ENCODE assay signal across 8 mouse cellular contexts in genomic region chr5:118381294-118381675, GRCm38 (mm10).
DNase-seq lines count a peak whose midpoint lies in the region; ATAC-seq lines count a peak whose summit lies in the region.

No protein-coding gene starts in this region.

- no peaks in the 10 kb centered on the region for H3K9me3 ChIP-seq in heart, embryonic 15.5 days (replicated peaks)
- H3K9me3 ChIP-seq in lung, embryonic 15.5 days = no peaks in the 10 kb centered on the region
- no peaks in the 10 kb centered on the region for H3K9me3 ChIP-seq in neural tube, embryonic 15.5 days (replicated peaks)

- 0 out of 2 replicates have a peak overlapping the region, but pooled peaks have one; percentile 32 for H3K9ac ChIP-seq in heart, embryonic 15.5 days
- peak overlapping the region; percentile 37 for H3K9ac ChIP-seq in lung, embryonic 15.5 days
- H3K9ac ChIP-seq in neural tube, embryonic 15.5 days (replicated peaks) = peak overlapping the region; percentile 44

- peak overlapping the region; percentile 86 for H3K4me2 ChIP-seq in heart, embryonic 15.5 days
- H3K4me2 ChIP-seq in lung, embryonic 15.5 days = peak overlapping the region; percentile 82
- peak overlapping the region; percentile 90 for H3K4me2 ChIP-seq in neural tube, embryonic 15.5 days

- H3K27ac ChIP-seq in heart, embryonic 15.5 days = peak overlapping the region; percentile 75
- peak overlapping the region; percentile 87 for H3K27ac ChIP-seq in lung, embryonic 15.5 days
- H3K27ac ChIP-seq in neural tube, embryonic 15.5 days (replicated peaks) = peak overlapping the region; percentile 86

- no peaks in the 10 kb centered on the region; the same call in 1 of the 2 replicates for H3K27me3 ChIP-seq in heart, embryonic 15.5 days
- no peaks in the 10 kb centered on the region for H3K27me3 ChIP-seq in lung, embryonic 15.5 days
- H3K27me3 ChIP-seq in neural tube, embryonic 15.5 days (replicated peaks) = 0 out of 2 replicates have a peak, but pooled peaks cover 5% of the 10 kb centered on the region

- ATAC-seq in heart, embryonic 15.5 days (replicated peaks; ENCODE audit: insufficient number of reproducible peaks, insufficient read depth, low FRiP score, low read depth) = peak; percentile 58
- peak; percentile 57 for ATAC-seq in lung, embryonic 15.5 days (ENCODE audit: borderline replicate concordance, extremely low read depth, low FRiP score, low TSS enrichment)
- peak; percentile 58 for ATAC-seq in neural tube, embryonic 15.5 days (ENCODE audit: low FRiP score)

- peak overlapping the region; percentile 49 for H3K4me3 ChIP-seq in heart, embryonic 15.5 days
- H3K4me3 ChIP-seq in lung, embryonic 15.5 days = peak overlapping the region; percentile 48
- H3K4me3 ChIP-seq in neural tube, embryonic 15.5 days (replicated peaks) = peak overlapping the region; percentile 48

- H3K4me1 ChIP-seq in heart, embryonic 15.5 days (replicated peaks) = peaks cover 30% of the 10 kb centered on the region
- peaks cover 61% of the 10 kb centered on the region for H3K4me1 ChIP-seq in lung, embryonic 15.5 days
- peaks cover 35% of the 10 kb centered on the region for H3K4me1 ChIP-seq in neural tube, embryonic 15.5 days

- H3K36me3 ChIP-seq in heart, embryonic 15.5 days = no peaks in the 10 kb centered on the region
- H3K36me3 ChIP-seq in lung, embryonic 15.5 days = no peaks in the 10 kb centered on the region
- no peaks in the 10 kb centered on the region for H3K36me3 ChIP-seq in neural tube, embryonic 15.5 days

- 2% methylated on average over 12 of the region's 12 CpGs for WGBS in heart, embryonic 15.5 days
- WGBS in lung, embryonic 15.5 days = under 1% methylated on average over 12 of the region's 12 CpGs
- WGBS in neural tube, embryonic 15.5 days = 0% methylated on average over 12 of the region's 12 CpGs

- DNase-seq in CD4-positive, CD25-positive, alpha-beta regulatory T cell, adult 2 months (ENCODE audit: low read depth, low spot score) = peak; percentile 79
- peak; percentile 72 to 78 for DNase-seq in adrenal gland, postnatal 36 days
- peak; percentile 63 for DNase-seq in fibroblast of lung, adult 2 months (ENCODE audit: low read depth)
- DNase-seq in kidney, postnatal 10 days = peak; percentile 86
- peak; percentile 56 to 71 for DNase-seq in thymus, adult 18-20 months

Comparison
In these comparisons a context has a peak if more than half of its experiments do, and no peak if none do; other contexts are left out.
1. Peak in every context shown above with its lines: DNase-seq, ATAC-seq, H3K4me3 ChIP-seq and H3K27ac ChIP-seq.